Mouse (Mus musculus) CH12.LX (cell line): ENCODE data around the gene Naa16. TPM values are rescaled to one million over a fixed set of nuclear protein-coding genes. Genes with fewer than 3 reads are reported as not detected.

ENCODE experiments used
- DNase-seq: peaks from one replicate; pipeline ENCODE4 v3.0.0-alpha.2; 2013; ENCODE audit errors: extremely low read depth
- H3K27ac ChIP-seq: 2 replicates; pipeline ENCODE4 v1.5.1; 2012; ENCODE audit warnings: low read depth, mild to moderate bottlenecking, control low read depth, moderate library complexity; ENCODE audit not compliant: insufficient read depth
- H3K27me3 ChIP-seq: replicated peaks from 2 replicates; pipeline ENCODE3; 2012; ENCODE audit warnings: inconsistent platforms
- H3K36me3 ChIP-seq, 2 experiments: replicated peaks in 1 of 2; 2 replicates each; pipeline versions ENCODE3 to v1.6.1; 2012; ENCODE audit warnings: inconsistent platforms in 1 of 2, low read length in 1 of 2, mild to moderate bottlenecking in 1 of 2, mixed read lengths in 1 of 2, moderate library complexity in 1 of 2; ENCODE audit not compliant: control insufficient read depth in 1 of 2, insufficient read depth in 1 of 2
- H3K4me1 ChIP-seq, 2 experiments: 2 replicates each; pipeline ENCODE4 v1.6.1; 2012; ENCODE audit warnings: inconsistent platforms in 1 of 2, moderate library complexity in 1 of 2; ENCODE audit not compliant: insufficient read depth in 2 of 2, control insufficient read depth in 1 of 2
- H3K4me2 ChIP-seq: 2 replicates; pipeline ENCODE4 v1.6.1; 2012; ENCODE audit warnings: low read depth, mild to moderate bottlenecking, control low read depth; ENCODE audit not compliant: poor library complexity, insufficient read depth, severe bottlenecking
- H3K4me3 ChIP-seq, 3 experiments: fragments of 150-350 bp in 1 of 3; sonication (generic) in 1 of 3; replicated peaks in 1 of 3; 2 replicates each; pipeline versions ENCODE3 to v1.5.1; 2011 to 2012; ENCODE audit warnings: low read depth in 2 of 3, low read length in 2 of 3, mild to moderate bottlenecking in 2 of 3, moderate library complexity in 2 of 3, control low read depth in 1 of 3, improper control_type of control experiment in 1 of 3, inconsistent platforms in 1 of 3, mixed read lengths in 1 of 3; ENCODE audit not compliant: poor library complexity in 1 of 3
- H3K79me2 ChIP-seq: replicated peaks from 2 replicates; pipeline ENCODE4 v1.6.1; 2012; ENCODE audit warnings: mild to moderate bottlenecking, moderate library complexity; ENCODE audit not compliant: control insufficient read depth, poor library complexity, insufficient read depth, severe bottlenecking; ENCODE audit errors: extremely low read depth
- H3K9ac ChIP-seq: 2 replicates; pipeline ENCODE4 v1.6.1; 2012; ENCODE audit warnings: low read depth, mild to moderate bottlenecking, control low read depth, moderate library complexity; ENCODE audit not compliant: insufficient read depth
- H3K9me3 ChIP-seq: replicated peaks from 2 replicates; pipeline ENCODE3; 2012; ENCODE audit warnings: low read length, inconsistent platforms, mixed read lengths
- CHD2 ChIP-seq: IDR thresholded peaks from 2 replicates; pipeline ENCODE4 v1.6.1; 2011; ENCODE audit warnings: low read length, improper control_type of control experiment
- EP300 ChIP-seq: IDR thresholded peaks from 2 replicates; pipeline ENCODE4 v1.6.1; 2011; ENCODE audit warnings: low read length, improper control_type of control experiment
- ETS1 ChIP-seq: conservative IDR thresholded peaks from 2 replicates; pipeline ENCODE4 v1.6.1; 2012; ENCODE audit warnings: low read depth, mild to moderate bottlenecking, inconsistent platforms, low read length, improper control_type of control experiment, moderate library complexity
- HCFC1 ChIP-seq: IDR thresholded peaks from 2 replicates; pipeline ENCODE4 v1.6.1; 2012; ENCODE audit warnings: low read depth, mild to moderate bottlenecking, inconsistent platforms, low read length, improper control_type of control experiment
- IRF4 ChIP-seq: IDR thresholded peaks from 2 replicates; pipeline ENCODE4 v1.6.1; 2014; ENCODE audit warnings: low read depth, mild to moderate bottlenecking, inconsistent platforms, low read length, improper control_type of control experiment
- KAT2A ChIP-seq: IDR thresholded peaks from 2 replicates; pipeline ENCODE4 v1.6.1; 2012; ENCODE audit warnings: low read length, improper control_type of control experiment, inconsistent platforms; ENCODE audit not compliant: insufficient replicate concordance
- MAFK ChIP-seq: IDR thresholded peaks from 2 replicates; pipeline ENCODE4 v1.6.1; 2011; ENCODE audit warnings: low read length, improper control_type of control experiment; ENCODE audit not compliant: insufficient replicate concordance
- MAX ChIP-seq: IDR thresholded peaks from 2 replicates; pipeline ENCODE4 v1.6.1; 2011; ENCODE audit warnings: low read length, improper control_type of control experiment
- MEF2A ChIP-seq: IDR thresholded peaks from 2 replicates; pipeline ENCODE4 v1.6.1; 2014; ENCODE audit warnings: low read depth, mild to moderate bottlenecking, inconsistent platforms, low read length, improper control_type of control experiment, borderline replicate concordance
- NELFE ChIP-seq: IDR thresholded peaks from 2 replicates; pipeline ENCODE4 v1.6.1; 2011; ENCODE audit warnings: low read depth, low read length, improper control_type of control experiment
- PAX5 ChIP-seq: IDR thresholded peaks from 2 replicates; pipeline ENCODE4 v1.6.1; 2012; ENCODE audit warnings: low read length, inconsistent platforms, mixed read lengths
- POLR2AphosphoS2 ChIP-seq: IDR thresholded peaks from 2 replicates; pipeline ENCODE4 v1.6.1; 2011; ENCODE audit warnings: low read depth, low read length, improper control_type of control experiment
- TCF12 ChIP-seq: IDR thresholded peaks from 2 replicates; pipeline ENCODE4 v1.6.1; 2014; ENCODE audit warnings: low read depth, mild to moderate bottlenecking, inconsistent platforms, low read length, improper control_type of control experiment
- USF1 ChIP-seq: IDR thresholded peaks from 2 replicates; pipeline ENCODE4 v1.6.1; 2014; ENCODE audit warnings: low read depth, mild to moderate bottlenecking, inconsistent platforms, low read length, improper control_type of control experiment
- ZC3H11A ChIP-seq: IDR thresholded peaks from 2 replicates; pipeline ENCODE4 v1.6.1; 2012; ENCODE audit warnings: low read depth, mild to moderate bottlenecking, inconsistent platforms, low read length, improper control_type of control experiment
- ZKSCAN1 ChIP-seq: IDR thresholded peaks from 2 replicates; pipeline ENCODE4 v1.6.1; 2012; ENCODE audit warnings: low read depth, inconsistent platforms, low read length, improper control_type of control experiment, borderline replicate concordance
- dilution Hi-C: fragments of 300-500 bp; cut with MboI; formaldehyde crosslinking; loops from 2 replicates; pipeline ENCODE4 v1.14.3; 2020; ENCODE audit warnings: low sequenced_read_pairs; ENCODE audit not compliant: extremely low pct_unique_long_range_greater_than_20kb, extremely low pct_ligation_motif_present
- in situ Hi-C: fragments of 300-500 bp; cut with MboI; formaldehyde crosslinking; loops from 3 replicates; pipeline ENCODE4 v1.14.3; 2019; ENCODE audit warnings: low sequenced_read_pairs, low pct_ligation_motif_present, low pct_unique_long_range_greater_than_20kb, mixed read lengths
- polyA plus RNA-seq: library from polyadenylated mRNA; unstranded; fragments of >175 nt; gene quantifications from 2 replicates; pipeline ENCODE4 v1.2.1, GENCODE M21; 2012; ENCODE audit warnings: low read depth; ENCODE audit not compliant: insufficient read length
- total RNA-seq, 2 experiments: library from RNA; depleted of rRNA; stranded (reverse); fragments of 300-350 nt in 1 of 2; fragments of >200 nt in 1 of 2; gene quantifications; 2 replicates each; pipeline ENCODE4 v1.2.3; 2012 to 2014

The Naa16 gene
- total and polyA plus RNA-seq, 3 experiments, result 16.4 to 60.0 (median 42.6) TPM

DNA sequence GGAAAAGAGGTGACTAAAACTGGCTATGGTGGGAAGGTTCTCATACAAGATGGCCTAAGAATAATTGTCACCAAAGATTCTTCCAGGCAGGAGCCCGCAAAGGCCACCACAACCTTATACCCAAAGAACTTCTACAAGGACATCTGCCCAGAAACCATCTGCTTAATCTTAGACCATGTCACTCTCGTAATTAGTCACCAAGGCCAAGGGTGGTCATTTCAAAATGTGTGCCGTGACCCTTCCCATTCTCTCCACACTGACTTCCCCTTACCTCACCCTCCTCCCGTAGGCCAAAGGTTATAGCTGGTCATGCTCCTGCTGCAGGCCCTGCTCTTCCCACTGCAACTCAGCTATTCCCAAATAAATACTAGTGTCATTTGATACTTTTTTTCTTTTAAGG lies 111.7 kb downstream of the Naa16 start:
- in situ Hi-C loops, result no loop called here
- no peak overlapping the region for H3K9ac ChIP-seq
- H3K36me3 ChIP-seq, result no peaks in the 10 kb centered on the region
- no peaks in the 10 kb centered on the region for H3K9me3 ChIP-seq
- TF ChIP-seq EP300 (no peak), ZKSCAN1 (no peak), NELFE (no peak), MAFK (no peak), POLR2AphosphoS2 (no peak), HCFC1 (no peak), IRF4 (peak; percentile 54; the same call in 1 of the 2 replicates), MEF2A (no peak), CHD2 (no peak), MAX (no peak), TCF12 (0 out of 2 replicates have a peak, but pooled peaks have one; percentile 14)
- H3K4me2 ChIP-seq, result no peak overlapping the region
- H3K27ac ChIP-seq, result no peak overlapping the region
- no peak overlapping the region for H3K4me3 ChIP-seq
- dilution Hi-C loops, result no loop called here
- H3K4me1 ChIP-seq, result peaks cover 4 to 7% of the 10 kb centered on the region in 2 experiments; a peak in 1 of 4 replicates
- no peaks in the 10 kb centered on the region for H3K79me2 ChIP-seq
- no peak for DNase-seq
- no peaks in the 10 kb centered on the region for H3K27me3 ChIP-seq

DNA sequence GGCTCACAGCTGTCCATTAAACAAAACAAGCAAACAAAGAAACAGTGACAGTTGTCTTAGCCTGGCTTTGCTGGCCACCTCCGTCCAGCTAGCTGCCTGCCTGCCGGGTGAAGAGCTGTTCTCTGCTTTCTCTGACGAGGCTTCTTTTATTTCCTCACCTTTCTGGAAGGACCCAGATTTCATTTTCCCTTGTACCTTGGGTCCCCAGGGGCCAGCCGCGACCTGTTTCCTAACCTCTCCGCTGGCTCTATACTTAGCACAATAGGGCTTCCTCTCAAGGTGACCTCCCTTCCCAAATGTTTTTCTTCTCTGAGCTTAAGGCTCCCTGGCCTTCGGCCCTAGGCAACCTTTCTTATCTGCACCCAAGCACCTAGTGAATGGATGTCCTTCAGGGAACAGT lies 112.7 kb downstream of the Naa16 start:
- Histone ChIP-seq H3K9ac (no peak overlapping the region), H3K4me1 (peaks cover 4 to 15% of the 10 kb centered on the region in 2 experiments; a peak in 2 of 4 replicates), H3K27me3 (no peaks in the 10 kb centered on the region), H3K4me3 (no peak overlapping the region), H3K27ac (no peak overlapping the region), H3K4me2 (no peak overlapping the region), H3K36me3 (no peaks in the 10 kb centered on the region), H3K9me3 (no peaks in the 10 kb centered on the region), H3K79me2 (no peaks in the 10 kb centered on the region)
- no peak for TF ChIP-seq PAX5
- in situ Hi-C loops, result no loop called here
- dilution Hi-C loops, result no loop called here
- no peak for DNase-seq

DNA sequence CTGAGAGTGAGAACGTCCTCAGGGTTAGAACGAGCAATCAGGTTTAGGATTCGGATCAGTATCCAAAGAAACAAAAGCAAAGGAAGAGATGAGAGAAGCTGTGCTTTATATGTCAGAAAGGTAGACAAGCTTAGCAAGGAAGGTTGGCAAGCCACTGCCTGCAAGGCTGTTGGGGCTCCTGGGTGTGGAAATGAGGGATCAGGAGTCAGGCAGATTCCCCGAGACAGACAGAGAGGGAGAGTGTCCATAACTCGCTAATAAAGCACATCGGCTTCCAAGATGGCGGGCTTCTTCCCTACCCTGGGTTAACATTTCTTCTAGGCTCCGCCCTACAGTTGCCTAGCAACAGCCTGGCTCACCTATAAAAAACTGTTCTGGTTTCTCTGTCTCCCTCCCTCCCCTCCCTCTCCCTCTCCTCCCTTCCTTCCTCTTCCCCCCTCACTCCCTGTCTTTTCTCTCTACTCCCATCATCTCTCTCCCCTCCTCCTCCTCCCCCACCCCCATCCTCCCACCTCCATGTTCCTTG lies 114.6 kb downstream of the Naa16 start:
- H3K4me1 ChIP-seq, result peaks cover 3 to 15% of the 10 kb centered on the region in 2 experiments; a peak in 2 of 4 replicates
- in situ Hi-C loops, result no loop called here
- TF ChIP-seq KAT2A, result no peak
- no peak for TF ChIP-seq USF1
- no peak for TF ChIP-seq ETS1
- TF ChIP-seq ZC3H11A, result no peak
- no peak for TF ChIP-seq MAX
- no peak for TF ChIP-seq PAX5
- no peak overlapping the region for H3K9ac ChIP-seq
- dilution Hi-C loops, result no loop called here
- H3K9me3 ChIP-seq, result no peaks in the 10 kb centered on the region
- no peak overlapping the region for H3K27ac ChIP-seq
- H3K4me2 ChIP-seq, result no peak overlapping the region
- no peak overlapping the region for H3K4me3 ChIP-seq
- H3K79me2 ChIP-seq, result no peaks in the 10 kb centered on the region
- no peaks in the 10 kb centered on the region for H3K36me3 ChIP-seq
- no peak for DNase-seq
- no peaks in the 10 kb centered on the region for H3K27me3 ChIP-seq
